Mouse (Mus musculus) midbrain, embryonic 14.5 days (tissue): ENCODE measurements around the gene Tcp10b. TPM values are rescaled to one million over a fixed set of nuclear protein-coding genes. Genes with fewer than 3 reads are reported as not detected.
"Not testable (repeated sequence)": the region's sequence is repeated elsewhere in the genome, so short reads cannot be mapped to it uniquely, and the experiment has no call there.

Experiments used
- ATAC-seq: fragments of 200-750 bp; cut with Nextera tagmentation; 2 replicates; pipeline ENCODE4 v1.8.0; 2017; ENCODE audit warnings: moderate number of reproducible peaks, moderate library complexity; ENCODE audit not compliant: low FRiP score, low TSS enrichment
- DNase-seq: peaks from one replicate; pipeline ENCODE4 v3.0.0-alpha.2; 2015
- H3K27ac ChIP-seq: fragments of 300-500 bp; sonication (generic); replicated peaks from 2 replicates; pipeline ENCODE4 v1.5.1; 2014; ENCODE audit warnings: mild to moderate bottlenecking, low read depth, low read length, moderate library complexity
- H3K27me3 ChIP-seq: fragments of 300-500 bp; sonication (generic); 2 replicates; pipeline ENCODE4 v1.6.1; 2014; ENCODE audit warnings: low read length, control low read depth, mixed read lengths; ENCODE audit not compliant: control insufficient read depth, insufficient read depth
- H3K36me3 ChIP-seq: fragments of 300-500 bp; sonication (generic); 2 replicates; pipeline ENCODE4 v1.6.1; 2014; ENCODE audit warnings: low read length, control low read depth; ENCODE audit not compliant: control insufficient read depth, insufficient read depth
- H3K4me1 ChIP-seq: fragments of 300-500 bp; sonication (generic); 2 replicates; pipeline ENCODE4 v1.6.1; 2014; ENCODE audit warnings: mild to moderate bottlenecking, antibody characterized with exemption, low read length, control low read depth; ENCODE audit not compliant: control insufficient read depth, insufficient read depth
- H3K4me2 ChIP-seq: fragments of 300-500 bp; sonication (generic); 2 replicates; pipeline ENCODE4 v1.6.1; 2014; ENCODE audit warnings: mild to moderate bottlenecking, low read length, moderate library complexity
- H3K4me3 ChIP-seq: fragments of 300-500 bp; sonication (generic); replicated peaks from 2 replicates; pipeline ENCODE4 v1.5.1; 2014; ENCODE audit warnings: low read depth, low read length
- H3K9ac ChIP-seq: fragments of 300-500 bp; sonication (generic); replicated peaks from 2 replicates; pipeline ENCODE4 v1.6.1; 2014; ENCODE audit warnings: mild to moderate bottlenecking, low read length, moderate library complexity
- H3K9me3 ChIP-seq: fragments of 300-500 bp; sonication (generic); 2 replicates; pipeline ENCODE4 v1.6.1; 2016; ENCODE audit warnings: low read length, control low read depth, mixed read lengths; ENCODE audit not compliant: control insufficient read depth
- WGBS: fragments of 180-500 bp; shearing (Covaris S2); extraction: QIAGEN DNeasy Blood & Tissue Kit; methylation state at CpG from one replicate; pipeline ENCODE4 v1.1.7; 2014; 5-methylcytosine and 5-hydroxymethylcytosine counted together
- polyA plus RNA-seq: library from polyadenylated mRNA; unstranded; fragments of >200 nt; fragmentation: Nextera tagmentation; extraction: Ambion mirVana; gene quantifications from 2 replicates; pipeline ENCODE4 v1.2.1, GENCODE M21; 2014

Tcp10b gene
- polyA plus RNA-seq, 1 experiment from 2014 or later, result 0.45 TPM

GRCm38 (mm10) chr17:13129737-13130465, 69.0 kb downstream of the Tcp10b start:
- ATAC-seq, H3K9ac ChIP-seq: not testable (repeated sequence)
- 82% methylated on average over 9 of the region's 11 CpGs for WGBS

GRCm38 (mm10) chr17:13131710-13132109, 70.8 kb downstream of the Tcp10b start, which contains the start of gene Unc93a:
Gene Unc93a (minus strand): TSS chr17:13131810.
- 71% methylated on average over 3 of the region's 4 CpGs for WGBS
- H3K9ac ChIP-seq, result not testable (repeated sequence)

More at GRCm38 (mm10) chr17:13129737-13130465, 69.0 kb downstream of the Tcp10b start:
- H3K27ac ChIP-seq, H3K27me3 ChIP-seq, H3K4me1 ChIP-seq, H3K4me2 ChIP-seq, DNase-seq, H3K36me3 ChIP-seq, H3K4me3 ChIP-seq, H3K9me3 ChIP-seq: not testable (repeated sequence)

More at GRCm38 (mm10) chr17:13131710-13132109, 70.8 kb downstream of the Tcp10b start, which contains the start of gene Unc93a:
- not testable (repeated sequence) for H3K27ac ChIP-seq, H3K4me1 ChIP-seq, H3K4me3 ChIP-seq, DNase-seq, H3K27me3 ChIP-seq, H3K36me3 ChIP-seq, H3K9me3 ChIP-seq, ATAC-seq, H3K4me2 ChIP-seq

Other genes with a start within 250 kb of the Tcp10b start
- 0.12 TPM in 1 of 2 replicates, not detected in the other for gene Mas1, start 193.0 kb upstream of the Tcp10b start, polyA plus RNA-seq
- gene Mrgprh, start 185.1 kb upstream of the Tcp10b start, polyA plus RNA-seq, result not detected in 2 replicates
- 3.1 and 3.7 TPM in 2 replicates for gene Pnldc1, start 150.9 kb upstream of the Tcp10b start, polyA plus RNA-seq
- 356 and 462 TPM in 2 replicates for gene Tcp1, start 145.4 kb upstream of the Tcp10b start, polyA plus RNA-seq
- 117 and 127 TPM in 2 replicates for gene Mrpl18, start 144.8 kb upstream of the Tcp10b start, polyA plus RNA-seq
- 0.32 and 0.53 TPM in 2 replicates for gene Acat3, start 120.5 kb upstream of the Tcp10b start, polyA plus RNA-seq
- 223 and 257 TPM in 2 replicates for gene Acat2, start 100.4 kb upstream of the Tcp10b start, polyA plus RNA-seq
- 147 and 150 TPM in 2 replicates for gene Wtap, start 66.9 kb upstream of the Tcp10b start, polyA plus RNA-seq
- gene Sod2, start 54.3 kb upstream of the Tcp10b start, polyA plus RNA-seq, result 144 and 152 TPM in 2 replicates
- not detected in 2 replicates for gene Gpr31b, start 8.8 kb upstream of the Tcp10b start, polyA plus RNA-seq
- gene Unc93a, start 70.7 kb downstream of the Tcp10b start, polyA plus RNA-seq, result not detected in 2 replicates
- gene Smok2a, start 160.1 kb downstream of the Tcp10b start, polyA plus RNA-seq, result not detected in 2 replicates
- gene Smok2b, start 169.2 kb downstream of the Tcp10b start, polyA plus RNA-seq, result not detected in 2 replicates